Comparison of ENCODE assay signal across 8 mouse cellular contexts in genomic region chr17:69075501-69076237, GRCm38 (mm10). TPM values are rescaled to one million over a fixed set of nuclear protein-coding genes. Genes with fewer than 3 reads are reported as not detected.
DNase-seq lines count a peak whose midpoint lies in the region; ATAC-seq lines count a peak whose summit lies in the region.

Epb41l3 (plus strand) TSS chr17:69075683.

- ATAC-seq in megakaryocyte, adult 5-6 weeks (ENCODE audit: poor library complexity, severe bottlenecking) = no peak

- peak; percentile 92 for DNase-seq in adrenal gland, postnatal 14 days
- peak; percentile 90 for DNase-seq in embryo, embryonic 11 days
- peak; percentile 44 for DNase-seq in gastrocnemius, postnatal 25 days
- peak; percentile 22 for DNase-seq in hindlimb bud, embryonic 11.5 days (ENCODE audit: extremely low spot score, low read depth, low spot score)
- DNase-seq in left cerebral cortex, adult 18-20 months (ENCODE audit: low spot score in 2 of 2) = peak; percentile 83 to 91
- DNase-seq in lung, postnatal 14 days = peak; percentile 76
- DNase-seq in retina, postnatal 7 days (ENCODE audit: low read depth, low spot score) = peak; percentile 75

RNA-seq across cellular contexts. Expression of gene Epb41l3, which starts in this region (rescaled TPM):
- total RNA-seq in adrenal gland, postnatal 14 days (2021) = 15.7 and 17.9 TPM in 2 replicates
- total RNA-seq in gastrocnemius, postnatal 25 days (2021) = 1 to 10 TPM; 1.7 to 3.5 TPM
- total RNA-seq in left cerebral cortex, adult 18-20 months (2021) = 100 to 1,000 TPM; 220 to 236 TPM
- 2.4 and 2.6 TPM in 2 replicates for total RNA-seq in megakaryocyte, adult 5-6 weeks (2015)
- 0.70 and 3.9 TPM in 2 replicates for total RNA-seq in megakaryocyte, adult 5-6 weeks (2017)

Comparison
In these comparisons a context has a peak if more than half of its experiments do, and no peak if none do; other contexts are left out.
1. RNA of gene Epb41l3 (total RNA-seq): 220 to 236 TPM in left cerebral cortex, adult 18-20 months; 15.7 to 17.9 TPM in adrenal gland, postnatal 14 days, 1.7 to 3.5 TPM in gastrocnemius, postnatal 25 days and 0.70 to 3.9 TPM in megakaryocyte, adult 5-6 weeks; every median in the first group is over 10 times any median in the second.
2. DNase-seq: peak in every context shown above with its lines; median percentile 92 in adrenal gland, postnatal 14 days; 90 in embryo, embryonic 11 days; 87 in left cerebral cortex, adult 18-20 months; 76 in lung, postnatal 14 days; 75 in retina, postnatal 7 days; 44 in gastrocnemius, postnatal 25 days; 22 in hindlimb bud, embryonic 11.5 days.